Mouse (Mus musculus) liver, embryonic 13.5 days (tissue): Measurements from ENCODE around the gene Nedd9. TPM values are rescaled to one million over a fixed set of nuclear protein-coding genes. Genes with fewer than 3 reads are reported as not detected.

ENCODE experiments used
- ATAC-seq: fragments of 200-750 bp; cut with Nextera tagmentation; 2 replicates; pipeline ENCODE4 v1.8.0; 2017; ENCODE audit warnings: low read depth, mild to moderate bottlenecking, moderate number of reproducible peaks, moderate library complexity
- DNase-seq: peaks from one replicate; pipeline ENCODE4 v3.0.0; 2022
- H3K27ac ChIP-seq: fragments of 300-500 bp; sonication (generic); 2 replicates; pipeline ENCODE4 v1.5.1; 2015; ENCODE audit warnings: moderate library complexity, mild to moderate bottlenecking, inconsistent platforms
- H3K27me3 ChIP-seq: fragments of 300-500 bp; sonication (generic); 2 replicates; pipeline ENCODE4 v1.6.1; 2015; ENCODE audit warnings: mild to moderate bottlenecking, inconsistent platforms
- H3K36me3 ChIP-seq: fragments of 300-500 bp; sonication (generic); 2 replicates; pipeline ENCODE4 v1.6.1; 2015; ENCODE audit warnings: mild to moderate bottlenecking, inconsistent platforms
- H3K4me1 ChIP-seq: fragments of 300-500 bp; sonication (generic); replicated peaks from 2 replicates; pipeline ENCODE4 v1.6.1; 2015; ENCODE audit warnings: inconsistent platforms
- H3K4me2 ChIP-seq: fragments of 300-500 bp; sonication (generic); 2 replicates; pipeline ENCODE4 v1.6.1; 2015; ENCODE audit warnings: inconsistent platforms, mild to moderate bottlenecking, moderate library complexity
- H3K4me3 ChIP-seq: fragments of 300-500 bp; sonication (generic); replicated peaks from 2 replicates; pipeline ENCODE4 v1.5.1; 2015; ENCODE audit warnings: mild to moderate bottlenecking, inconsistent platforms
- H3K9ac ChIP-seq: fragments of 300-500 bp; sonication (generic); 2 replicates; pipeline ENCODE4 v1.6.1; 2015; ENCODE audit warnings: mild to moderate bottlenecking, inconsistent platforms
- H3K9me3 ChIP-seq: fragments of 300-500 bp; sonication (generic); replicated peaks from 2 replicates; pipeline ENCODE4 v1.6.1; 2016; ENCODE audit warnings: inconsistent platforms
- WGBS: fragments of 180-500 bp; shearing (Covaris S2); methylation state at CpG from one replicate; pipeline ENCODE4 v1.1.7; 2015; ENCODE audit not compliant: insufficient replicate concordance; 5-methylcytosine and 5-hydroxymethylcytosine counted together
- polyA plus RNA-seq: library from polyadenylated mRNA; unstranded; fragments of >200 nt; fragmentation: Nextera tagmentation; extraction: Ambion mirVana; gene quantifications from 2 replicates; pipeline ENCODE4 v1.2.1, GENCODE M21; 2015

Nedd9 gene
- 1.5 and 2.1 TPM in 2 replicates for polyA plus RNA-seq

DNA sequence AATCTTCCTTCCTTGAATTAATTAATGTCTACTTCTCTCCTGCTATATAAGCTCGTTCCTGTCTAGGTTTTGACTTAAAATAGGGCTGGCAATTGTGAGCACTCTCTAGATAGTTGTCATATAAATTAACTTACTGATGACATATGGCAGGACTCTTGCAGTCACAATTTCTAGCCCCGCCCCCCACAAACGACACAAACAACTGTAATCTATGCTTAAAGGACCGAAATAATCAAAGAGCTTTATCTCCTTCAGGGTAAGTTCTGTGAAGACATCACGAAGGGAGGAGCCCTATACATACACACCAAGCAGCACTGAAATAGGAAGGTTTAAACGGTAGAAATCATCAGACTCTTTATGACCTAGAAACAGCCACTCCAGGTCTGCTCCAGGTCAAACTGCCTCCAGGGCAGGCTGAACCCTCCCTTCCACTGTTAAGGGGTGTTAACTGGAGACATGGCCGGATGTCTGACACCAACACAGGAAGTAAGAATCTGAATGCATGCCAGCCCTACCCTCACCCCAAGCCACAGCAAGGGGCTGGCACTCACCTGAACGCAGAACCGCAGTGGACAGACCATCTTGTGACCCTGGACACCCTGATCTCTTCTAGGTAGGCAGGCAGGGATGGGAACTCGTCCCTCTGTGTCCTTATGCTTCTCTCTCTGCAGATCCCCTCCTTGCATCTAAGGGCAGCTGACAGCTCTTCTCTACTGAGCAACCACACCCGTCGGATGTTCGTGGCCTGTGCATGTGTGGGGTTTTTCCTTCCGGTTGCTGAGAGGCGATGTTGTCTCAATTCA, at the start of gene Nedd9:
Nedd9 (minus strand) TSS at position 757 of the 803 bp plus-strand sequence.
- ATAC-seq (peak; percentile 45; the same call in 1 of the 2 replicates), DNase-seq (peak; percentile 7)
- no peaks in the 10 kb centered on the region for H3K36me3 ChIP-seq
- WGBS: 14% methylated on average over 15 of the region's 15 CpGs
- H3K4me1 ChIP-seq: no peaks in the 10 kb centered on the region
- peak within 1 kb of the TSS; percentile 30; the same call in 1 of the 2 replicates for H3K4me2 ChIP-seq
- 0 out of 2 replicates have a peak within 1 kb of the TSS, but pooled peaks have one; percentile 2 for H3K9ac ChIP-seq
- peak within 1 kb of the TSS; percentile 43 for H3K27ac ChIP-seq
- no peaks in the 10 kb centered on the region for H3K9me3 ChIP-seq
- H3K4me3 ChIP-seq: peak within 1 kb of the TSS; percentile 28; the same call in 1 of the 2 replicates
- no peaks in the 10 kb centered on the region for H3K27me3 ChIP-seq

DNA sequence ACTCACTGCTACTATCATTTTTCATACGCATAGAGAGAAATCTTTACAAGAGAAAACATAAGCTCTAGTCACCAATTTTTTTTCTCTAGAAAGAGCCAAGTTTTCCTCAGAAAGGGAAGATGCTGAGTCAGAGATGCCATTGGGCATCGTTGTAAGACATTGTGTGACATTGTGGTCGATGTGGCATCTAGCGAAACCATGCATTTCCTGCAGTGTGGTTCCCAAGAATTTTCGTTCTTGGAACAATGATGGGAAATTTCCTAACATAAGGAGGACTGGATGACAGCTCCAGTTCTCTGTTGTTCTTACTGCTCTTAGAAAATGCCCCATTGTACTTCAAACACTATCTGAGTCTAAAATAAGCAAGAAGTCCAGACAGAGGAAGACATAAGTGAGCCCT, 45.5 kb upstream of the Nedd9 start:
- Histone ChIP-seq H3K9me3 (no peaks in the 10 kb centered on the region), H3K9ac (no peak overlapping the region), H3K27me3 (no peaks in the 10 kb centered on the region), H3K4me2 (no peak overlapping the region), H3K4me3 (no peak overlapping the region), H3K27ac (no peak overlapping the region), H3K4me1 (no peaks in the 10 kb centered on the region), H3K36me3 (no peaks in the 10 kb centered on the region)
- ATAC-seq: no peak
- DNase-seq: no peak
- 29% methylated on average over 5 of the region's 5 CpGs for WGBS

DNA sequence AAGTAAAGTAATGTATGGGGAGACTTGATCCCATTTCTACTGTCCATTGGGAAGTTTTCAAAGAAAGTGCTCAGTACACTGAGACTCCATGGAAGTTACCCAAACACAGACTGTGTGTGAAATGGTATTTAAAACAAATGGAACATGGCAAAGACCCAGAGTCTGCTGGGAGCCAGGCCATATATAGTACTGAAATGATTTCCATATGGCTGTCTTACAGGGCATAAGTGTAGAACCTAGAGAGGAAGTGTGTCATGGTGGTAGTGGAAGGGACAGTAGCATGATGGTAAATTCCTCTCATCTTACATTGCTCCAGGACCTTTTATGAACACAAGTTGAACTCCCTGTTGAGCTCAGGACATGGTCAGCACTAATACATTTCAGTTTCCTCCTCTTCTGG, 43.2 kb upstream of the Nedd9 start:
- ATAC-seq: no peak
- no peak for DNase-seq
- H3K9me3 ChIP-seq: no peaks in the 10 kb centered on the region

DNA sequence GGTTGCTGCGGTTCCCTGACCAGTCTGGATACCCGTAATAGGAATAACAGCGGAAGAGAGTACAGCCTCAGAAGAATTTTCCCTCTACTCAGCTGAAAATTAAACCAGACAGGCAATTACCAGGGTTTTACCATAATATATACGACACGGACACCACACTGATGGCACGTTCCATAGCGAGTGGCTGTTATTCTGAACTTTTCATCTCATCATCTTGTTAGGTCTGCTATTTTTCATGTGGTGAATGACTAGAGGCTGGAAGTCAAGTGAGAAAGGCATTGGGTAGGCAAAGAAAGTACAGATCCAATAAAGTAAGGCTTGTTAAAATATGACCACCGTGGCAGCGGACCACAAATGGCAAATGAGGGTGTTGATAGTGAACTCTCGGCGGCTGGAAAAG, 37.0 kb upstream of the Nedd9 start:
- Histone ChIP-seq H3K9me3 (no peaks in the 10 kb centered on the region), H3K4me1 (no peaks in the 10 kb centered on the region), H3K36me3 (no peaks in the 10 kb centered on the region), H3K9ac (no peak overlapping the region), H3K4me2 (no peak overlapping the region), H3K27me3 (no peaks in the 10 kb centered on the region), H3K4me3 (no peak overlapping the region), H3K27ac (no peak overlapping the region)
- 82% methylated on average over 11 of the region's 11 CpGs for WGBS
- ATAC-seq (no peak), DNase-seq (no peak)

More for the DNA sequence above, 43.2 kb upstream of the Nedd9 start:
- Histone ChIP-seq H3K4me2 (no peak overlapping the region), H3K4me1 (no peaks in the 10 kb centered on the region), H3K4me3 (no peak overlapping the region), H3K36me3 (no peaks in the 10 kb centered on the region), H3K27ac (no peak overlapping the region), H3K27me3 (no peaks in the 10 kb centered on the region), H3K9ac (no peak overlapping the region)

DNA sequence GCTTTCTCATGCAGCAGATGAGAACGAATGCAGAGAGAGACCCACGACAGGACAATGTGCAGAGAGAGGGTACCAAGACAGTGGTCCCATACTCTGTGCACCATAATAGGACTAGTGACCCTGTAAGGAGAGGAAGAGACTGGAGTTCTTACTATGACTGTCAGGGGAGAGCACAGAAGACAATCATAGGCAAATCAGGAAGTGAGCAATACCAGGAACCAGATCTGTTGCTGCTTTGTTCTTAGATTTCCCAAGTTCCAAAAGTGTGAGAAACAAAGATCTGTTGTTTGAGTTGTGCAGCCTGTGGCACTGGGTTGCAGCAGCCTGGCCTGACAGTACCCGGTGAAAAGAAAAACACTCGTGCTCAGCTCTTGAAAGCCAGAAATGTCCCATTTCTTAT, 34.1 kb upstream of the Nedd9 start:
- no peak overlapping the region for H3K4me3 ChIP-seq
- no peaks in the 10 kb centered on the region for H3K9me3 ChIP-seq
- H3K4me2 ChIP-seq: no peak overlapping the region
- 61% methylated on average over 4 of the region's 4 CpGs for WGBS
- H3K36me3 ChIP-seq: no peaks in the 10 kb centered on the region
- H3K4me1 ChIP-seq: no peaks in the 10 kb centered on the region
- ATAC-seq (no peak), DNase-seq (no peak)
- H3K27me3 ChIP-seq: no peaks in the 10 kb centered on the region
- no peak overlapping the region for H3K27ac ChIP-seq
- H3K9ac ChIP-seq: no peak overlapping the region

DNA sequence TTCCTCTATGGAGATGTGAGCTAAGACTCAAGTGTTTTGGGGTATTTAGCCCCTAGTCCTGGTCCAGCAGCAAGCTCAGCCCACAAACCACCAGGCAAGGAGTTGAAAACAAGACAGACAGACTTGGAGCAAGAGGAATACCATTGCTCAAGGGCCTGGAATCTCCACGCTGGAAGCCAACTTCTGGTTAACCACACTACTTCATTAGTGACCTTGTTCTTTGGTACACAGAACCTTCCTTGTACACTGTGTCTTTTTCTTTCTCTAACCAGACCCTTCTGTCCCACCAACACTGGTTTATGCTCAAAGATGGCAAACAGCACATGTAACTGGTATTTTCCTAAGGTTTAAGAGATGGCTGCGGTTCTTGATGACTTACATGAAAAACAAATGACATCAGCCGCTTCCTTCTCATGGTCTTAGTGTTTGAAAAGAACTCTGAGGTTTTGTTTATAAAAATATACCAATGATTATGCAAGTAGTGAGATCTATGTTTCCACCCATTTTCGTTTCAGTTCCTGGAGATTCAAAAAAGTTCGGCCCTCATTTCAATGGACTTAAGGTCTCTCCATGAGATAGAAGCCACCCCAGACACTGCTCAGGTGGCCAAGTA, 33.5 kb upstream of the Nedd9 start:
- H3K9ac ChIP-seq: no peak overlapping the region
- ATAC-seq: no peak
- no peaks in the 10 kb centered on the region for H3K9me3 ChIP-seq
- no peaks in the 10 kb centered on the region for H3K36me3 ChIP-seq
- no peak overlapping the region for H3K27ac ChIP-seq
- H3K4me3 ChIP-seq: no peak overlapping the region
- DNase-seq: no peak
- no peak overlapping the region for H3K4me2 ChIP-seq
- 67% methylated on average over 5 of the region's 5 CpGs for WGBS
- H3K4me1 ChIP-seq: no peaks in the 10 kb centered on the region
- no peaks in the 10 kb centered on the region for H3K27me3 ChIP-seq

DNA sequence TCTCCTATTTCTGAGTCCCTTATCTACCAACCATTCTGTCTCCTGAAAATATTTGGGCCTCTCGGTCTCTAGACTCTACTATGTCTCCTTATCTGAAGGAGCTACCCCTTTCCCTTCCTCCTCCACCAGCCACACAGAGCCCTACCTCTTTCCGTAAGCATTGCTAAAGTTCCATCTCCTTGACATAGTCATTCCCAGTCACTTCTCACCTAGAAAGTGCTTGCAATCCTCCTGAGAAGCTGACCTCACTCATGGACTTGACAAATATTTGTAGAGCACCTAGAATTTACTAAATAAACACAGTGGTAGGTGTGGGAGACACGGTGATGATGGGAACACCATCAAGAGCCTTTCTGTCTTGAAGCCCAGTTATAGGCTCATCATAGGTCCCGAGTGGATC, 32.6 kb upstream of the Nedd9 start:
- Histone ChIP-seq H3K27me3 (no peaks in the 10 kb centered on the region), H3K36me3 (no peaks in the 10 kb centered on the region), H3K4me3 (no peak overlapping the region), H3K4me2 (no peak overlapping the region), H3K27ac (no peak overlapping the region), H3K9me3 (no peaks in the 10 kb centered on the region), H3K9ac (no peak overlapping the region), H3K4me1 (no peaks in the 10 kb centered on the region)
- no peak for DNase-seq
- no peak for ATAC-seq
- WGBS: 44% methylated on average over 4 of the region's 4 CpGs

DNA sequence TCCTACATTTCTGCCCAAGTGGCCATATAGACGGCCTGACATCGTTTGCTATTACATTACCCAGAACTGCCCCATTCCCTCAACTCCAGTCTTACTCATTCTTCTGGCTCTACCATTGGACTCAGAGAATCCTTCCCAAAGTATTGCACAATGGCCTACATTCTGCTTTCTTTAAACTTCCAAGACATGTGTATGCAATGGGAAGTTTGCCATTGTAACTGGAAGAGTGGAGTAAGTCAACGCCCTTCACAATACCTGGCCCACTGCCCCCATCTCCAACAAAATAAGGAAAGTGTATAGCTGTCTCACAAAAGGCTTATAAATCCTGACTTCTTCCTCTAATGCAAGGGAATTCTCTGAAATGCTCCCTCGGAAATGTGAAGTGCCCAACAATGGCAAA, 30.0 kb upstream of the Nedd9 start:
- Histone ChIP-seq H3K4me3 (no peak overlapping the region), H3K9me3 (no peaks in the 10 kb centered on the region), H3K4me1 (no peaks in the 10 kb centered on the region), H3K9ac (no peak overlapping the region), H3K4me2 (no peak overlapping the region), H3K27ac (no peak overlapping the region), H3K27me3 (no peaks in the 10 kb centered on the region), H3K36me3 (no peaks in the 10 kb centered on the region)
- WGBS: 67% methylated on average over 4 of the region's 4 CpGs
- ATAC-seq: no peak
- DNase-seq: no peak

DNA sequence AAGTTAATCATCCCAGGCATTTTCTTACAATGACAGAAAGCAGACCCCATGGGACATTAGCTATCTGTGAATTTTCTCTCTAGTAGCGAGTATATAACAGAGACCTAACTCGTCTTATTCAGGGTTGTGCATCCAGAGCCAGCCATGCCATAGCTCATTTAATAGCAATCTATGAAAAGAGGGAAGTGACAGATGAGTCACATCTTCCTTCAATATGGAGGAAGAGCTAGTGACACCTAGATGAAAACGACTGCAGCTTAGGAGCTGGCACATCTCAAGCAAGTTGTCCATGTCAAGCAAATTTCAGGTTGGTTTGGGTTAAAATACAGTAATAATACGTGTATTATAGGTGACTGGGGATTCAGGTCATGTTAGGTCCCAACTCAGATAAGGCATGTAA, 28.6 kb upstream of the Nedd9 start:
- no peak overlapping the region for H3K27ac ChIP-seq
- H3K36me3 ChIP-seq: no peaks in the 10 kb centered on the region
- WGBS: 52% methylated on average over 4 of the region's 4 CpGs
- no peaks in the 10 kb centered on the region for H3K27me3 ChIP-seq
- no peak overlapping the region for H3K4me3 ChIP-seq
- H3K4me2 ChIP-seq: no peak overlapping the region
- DNase-seq: no peak
- ATAC-seq: no peak
- H3K4me1 ChIP-seq: no peaks in the 10 kb centered on the region
- no peak overlapping the region for H3K9ac ChIP-seq
- H3K9me3 ChIP-seq: no peaks in the 10 kb centered on the region

DNA sequence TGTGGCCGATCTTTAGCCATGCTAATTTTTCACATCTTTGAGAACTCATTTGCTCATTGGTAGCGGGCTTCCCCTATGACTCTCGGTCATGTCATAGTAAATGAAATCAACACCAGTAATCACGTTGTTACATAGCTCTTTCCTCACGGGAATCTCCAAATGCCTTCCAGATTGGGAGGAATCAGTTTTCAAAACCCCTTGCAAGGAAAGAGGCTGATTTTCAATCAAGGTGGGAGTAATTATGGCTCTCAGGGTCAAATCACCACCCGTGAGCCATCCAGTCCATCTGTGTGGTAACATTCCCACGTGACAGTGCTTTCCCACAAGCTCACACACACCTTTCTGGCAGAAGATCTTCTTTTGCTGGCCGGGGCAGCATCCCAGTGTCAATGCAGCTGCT, 27.8 kb upstream of the Nedd9 start:
- no peak overlapping the region for H3K4me2 ChIP-seq
- H3K27ac ChIP-seq: no peak overlapping the region
- DNase-seq (no peak), ATAC-seq (no peak)
- H3K4me1 ChIP-seq: no peaks in the 10 kb centered on the region
- no peaks in the 10 kb centered on the region for H3K27me3 ChIP-seq
- no peak overlapping the region for H3K9ac ChIP-seq
- 71% methylated on average over 8 of the region's 8 CpGs for WGBS
- no peaks in the 10 kb centered on the region for H3K36me3 ChIP-seq
- no peaks in the 10 kb centered on the region for H3K9me3 ChIP-seq
- no peak overlapping the region for H3K4me3 ChIP-seq

DNA sequence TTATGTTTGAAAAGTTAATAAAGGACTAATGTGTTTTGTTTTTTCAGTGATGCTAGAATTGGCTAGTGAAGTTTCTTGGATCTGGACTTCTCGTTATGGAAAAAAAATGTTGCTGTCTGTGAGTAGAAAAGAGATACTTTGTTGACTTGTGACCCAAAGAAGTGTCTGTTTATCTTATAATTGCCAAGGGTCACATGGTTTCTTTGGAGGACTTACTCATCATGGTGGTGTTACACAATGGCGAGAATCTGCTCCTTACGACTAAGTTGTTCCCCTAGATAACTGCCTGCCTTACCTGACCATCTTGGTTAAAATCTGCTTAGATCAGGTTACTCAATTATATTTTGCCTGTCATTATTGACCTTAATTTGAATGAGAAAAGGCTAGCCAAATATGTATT, 26.3 kb upstream of the Nedd9 start:
- H3K36me3 ChIP-seq: no peaks in the 10 kb centered on the region
- no peak for ATAC-seq

DNA sequence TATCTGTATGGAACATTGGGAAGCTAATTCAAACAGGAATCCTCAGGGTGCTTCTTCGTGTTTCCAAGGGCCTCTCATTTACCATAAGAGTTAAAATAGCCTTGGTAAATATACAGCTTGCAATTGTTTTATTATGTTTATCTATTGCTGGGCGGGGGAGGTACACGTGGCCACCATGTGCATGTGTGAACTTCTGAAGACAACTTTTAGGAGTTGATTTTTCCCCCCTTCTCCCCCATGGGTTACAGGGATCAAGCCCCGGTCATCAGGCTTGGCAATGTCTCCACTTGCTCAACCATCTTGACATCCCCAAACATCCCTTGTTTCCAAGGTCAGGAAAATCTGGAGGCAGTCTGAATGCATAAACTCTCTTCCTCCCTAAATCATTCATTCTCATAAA, 25.1 kb upstream of the Nedd9 start:
- H3K4me1 ChIP-seq: no peaks in the 10 kb centered on the region
- H3K27ac ChIP-seq: no peak overlapping the region
- 56% methylated on average over 4 of the region's 4 CpGs for WGBS
- no peaks in the 10 kb centered on the region for H3K27me3 ChIP-seq
- H3K9ac ChIP-seq: no peak overlapping the region
- H3K9me3 ChIP-seq: no peaks in the 10 kb centered on the region
- no peaks in the 10 kb centered on the region for H3K36me3 ChIP-seq
- no peak overlapping the region for H3K4me3 ChIP-seq
- ATAC-seq: no peak
- H3K4me2 ChIP-seq: no peak overlapping the region
- no peak for DNase-seq

More for the DNA sequence above, 26.3 kb upstream of the Nedd9 start:
- no peak for DNase-seq
- no peak overlapping the region for H3K4me3 ChIP-seq
- no peaks in the 10 kb centered on the region for H3K4me1 ChIP-seq
- H3K27me3 ChIP-seq: no peaks in the 10 kb centered on the region
- H3K27ac ChIP-seq: no peak overlapping the region
- no peak overlapping the region for H3K4me2 ChIP-seq
- 69% methylated on average over 3 of the region's 3 CpGs for WGBS
- no peaks in the 10 kb centered on the region for H3K9me3 ChIP-seq
- no peak overlapping the region for H3K9ac ChIP-seq
